Mouse (Mus musculus): ENCODE measurements around the gene Slco1a6.

GRCm38 (mm10) chr6:142148371-142148770, 60.0 kb downstream of the Slco1a6 start:
- TF ChIP-seq CTCF (IDR thresholded peaks at IDR 0.05) (no peak), EP300 (IDR thresholded peaks at IDR 0.05) (no peak)
